Mouse (Mus musculus) cerebellum, adult 11 months (tissue): ENCODE data around the gene Ifngr2.

ENCODE experiments used
- DNase-seq: peaks from one replicate; pipeline ENCODE4 v3.0.0; 2022

Ifngr2 gene

DNA sequence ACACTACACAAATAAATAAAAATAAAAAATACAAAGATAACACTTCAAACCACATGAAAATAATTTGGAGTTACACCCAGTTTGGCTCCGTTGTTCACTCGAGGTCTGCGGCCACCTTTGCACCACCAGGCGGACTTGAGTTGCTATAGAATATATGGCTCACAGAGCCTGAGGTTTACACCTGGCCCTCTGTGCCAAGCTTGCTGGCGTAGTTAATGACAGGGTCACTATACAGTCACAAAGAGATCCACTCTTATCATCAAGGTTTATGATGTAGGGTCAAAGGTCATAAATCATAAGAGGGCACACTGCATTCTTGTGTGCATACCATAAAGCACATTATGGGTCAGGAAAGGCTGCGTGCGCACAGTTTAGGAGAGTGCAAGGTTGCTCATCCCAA lies 19.1 kb downstream of the Ifngr2 start:
- DNase-seq: no peak

DNA sequence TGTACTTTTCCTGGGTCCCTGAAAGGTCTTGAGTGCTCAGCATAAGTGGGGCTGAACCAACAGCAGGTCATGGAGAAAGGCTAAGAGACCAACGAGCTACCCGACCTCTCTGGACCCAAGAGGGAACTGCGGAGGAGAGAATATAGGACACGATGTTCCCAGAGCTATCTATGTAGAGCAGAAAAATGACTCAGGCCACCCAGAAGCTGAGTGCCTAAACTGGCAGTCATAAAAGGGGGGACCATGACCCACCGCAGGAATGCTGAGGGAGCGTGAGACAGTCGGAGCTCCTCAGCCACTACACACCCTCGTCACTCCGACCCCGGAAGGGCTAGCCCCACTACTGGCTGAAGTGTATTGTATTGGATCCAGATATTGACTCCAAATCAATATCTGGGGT lies 22.1 kb downstream of the Ifngr2 start:
- no peak for DNase-seq

DNA sequence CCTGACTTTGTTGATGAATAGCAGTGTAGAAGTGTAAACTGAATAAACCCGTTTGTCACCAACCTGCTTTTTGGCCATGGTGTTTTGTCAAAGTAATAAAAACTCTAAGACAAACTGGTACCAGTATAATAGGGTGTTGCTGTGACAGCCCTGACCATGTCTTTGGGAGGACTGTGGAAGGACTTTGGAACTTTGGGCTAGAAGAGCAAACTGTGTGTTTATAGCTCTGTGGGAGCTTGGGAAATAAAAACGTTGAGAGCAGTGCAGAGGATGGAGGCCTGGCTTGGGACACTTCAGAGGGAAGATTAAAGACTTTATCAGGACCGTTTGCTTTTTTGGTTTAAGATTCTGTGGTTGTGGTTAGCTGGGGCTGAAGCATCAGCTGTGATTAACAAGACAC lies 24.2 kb downstream of the Ifngr2 start:
- DNase-seq: no peak

DNA sequence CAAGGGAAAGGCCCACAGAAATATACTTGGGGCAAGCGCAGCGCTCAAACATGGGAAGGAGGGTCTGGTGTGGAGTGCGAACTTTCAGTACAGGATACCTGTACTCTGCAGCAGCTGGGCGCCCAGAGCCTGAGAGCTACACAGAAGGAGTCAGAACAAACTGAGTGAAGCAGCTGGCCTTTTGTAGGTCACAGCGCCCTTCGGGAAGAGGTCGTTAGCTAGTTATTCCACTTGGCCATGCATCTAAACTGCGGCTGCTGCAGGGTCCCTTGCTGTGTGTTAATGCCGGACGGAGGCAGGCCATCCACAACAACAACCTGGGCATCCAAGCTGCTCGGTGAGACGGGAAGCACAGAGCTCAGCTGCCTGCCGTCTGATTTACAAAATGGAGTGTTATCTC lies 28.3 kb downstream of the Ifngr2 start:
- DNase-seq: no peak

DNA sequence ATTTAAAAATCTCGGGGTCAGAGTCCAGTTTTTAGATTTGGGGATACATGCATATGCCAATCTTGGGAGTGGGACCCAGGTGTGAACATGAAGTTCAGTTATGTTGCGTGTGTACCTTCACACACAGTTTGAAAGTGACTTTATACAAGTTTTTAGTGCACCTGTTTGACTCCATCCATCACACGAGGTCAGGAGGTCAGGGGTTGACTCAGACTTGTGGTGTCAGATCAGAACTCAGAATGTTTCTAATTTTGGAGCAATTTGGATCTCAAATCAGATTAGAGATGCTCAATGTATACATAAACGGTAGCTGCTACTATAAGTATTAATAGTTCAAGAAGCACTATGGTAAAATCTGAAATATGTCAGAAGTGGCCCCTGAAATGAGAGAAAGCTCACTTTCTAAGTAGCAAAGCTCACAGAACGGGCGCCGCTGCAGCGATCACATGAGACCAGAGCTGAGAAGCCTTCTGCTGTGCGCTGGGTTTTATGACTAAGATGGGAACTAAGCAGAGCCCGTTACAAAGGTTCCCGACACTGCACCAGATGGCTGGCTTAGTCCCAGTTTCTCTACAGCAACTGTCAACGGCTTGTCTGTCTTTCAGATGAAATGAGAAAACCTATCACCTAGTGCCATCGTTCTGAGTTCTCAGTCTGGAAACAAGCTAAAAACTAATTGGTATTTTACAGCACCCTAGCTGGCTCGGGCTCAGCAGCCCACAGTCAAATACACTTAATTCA lies 32.3 kb downstream of the Ifngr2 start:
- no peak for DNase-seq

DNA sequence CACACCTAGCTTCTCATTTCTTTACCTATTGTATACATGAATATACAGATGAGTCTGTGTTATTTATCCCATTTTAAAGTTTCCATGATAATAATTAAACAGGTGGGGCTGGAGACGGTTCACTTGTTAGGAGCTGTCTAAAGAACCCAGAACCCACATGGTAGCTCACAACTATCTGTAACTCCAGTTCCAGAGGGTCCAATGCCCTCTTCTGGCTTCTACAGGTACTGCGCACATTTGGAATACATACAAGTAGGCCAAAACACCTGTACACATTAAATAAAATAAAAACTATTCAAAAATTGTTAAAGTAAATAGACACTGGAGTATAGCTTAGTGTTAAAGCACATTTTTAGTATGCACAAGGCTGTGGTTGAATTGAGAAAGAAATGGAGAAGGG lies 35.4 kb downstream of the Ifngr2 start:
- DNase-seq: no peak

DNA sequence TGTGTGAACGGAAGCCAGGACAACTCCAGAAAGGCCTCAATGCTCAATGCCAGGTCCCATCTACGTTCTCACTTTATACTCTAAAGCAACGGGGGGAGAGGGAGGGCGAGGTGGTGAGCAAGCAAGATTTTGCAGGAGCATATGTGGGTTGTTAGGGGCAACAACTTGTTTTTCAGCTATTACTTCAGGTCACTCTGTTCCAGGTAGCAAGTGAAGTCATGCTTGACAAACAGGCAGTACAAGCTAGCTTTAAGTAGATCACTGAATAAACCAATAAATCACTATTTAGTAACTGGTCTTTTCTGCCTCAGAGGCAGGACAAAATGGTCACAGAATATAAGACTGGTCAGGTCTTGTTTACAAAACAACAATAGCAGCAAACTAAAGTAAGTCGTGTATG lies 38.7 kb downstream of the Ifngr2 start:
- no peak for DNase-seq

DNA sequence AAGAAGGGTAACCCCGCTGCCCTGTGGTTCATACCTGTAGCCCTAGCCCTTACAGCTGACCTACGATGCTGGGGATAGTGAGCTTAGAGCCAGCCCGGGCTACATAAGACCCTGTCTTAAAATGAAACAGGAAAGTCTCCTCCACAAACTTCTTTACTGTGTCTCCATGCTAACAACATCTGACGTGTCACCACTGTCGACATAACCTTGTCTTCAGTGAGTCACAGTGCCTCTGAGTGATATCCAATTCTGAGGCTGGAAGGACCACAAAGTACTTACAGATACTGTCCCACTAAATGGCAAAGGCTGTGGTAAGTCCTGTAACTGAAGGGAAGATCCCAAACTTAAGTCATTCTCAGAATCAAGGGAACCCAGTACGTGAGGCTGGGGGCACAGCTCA lies 39.4 kb downstream of the Ifngr2 start:
- no peak for DNase-seq

DNA sequence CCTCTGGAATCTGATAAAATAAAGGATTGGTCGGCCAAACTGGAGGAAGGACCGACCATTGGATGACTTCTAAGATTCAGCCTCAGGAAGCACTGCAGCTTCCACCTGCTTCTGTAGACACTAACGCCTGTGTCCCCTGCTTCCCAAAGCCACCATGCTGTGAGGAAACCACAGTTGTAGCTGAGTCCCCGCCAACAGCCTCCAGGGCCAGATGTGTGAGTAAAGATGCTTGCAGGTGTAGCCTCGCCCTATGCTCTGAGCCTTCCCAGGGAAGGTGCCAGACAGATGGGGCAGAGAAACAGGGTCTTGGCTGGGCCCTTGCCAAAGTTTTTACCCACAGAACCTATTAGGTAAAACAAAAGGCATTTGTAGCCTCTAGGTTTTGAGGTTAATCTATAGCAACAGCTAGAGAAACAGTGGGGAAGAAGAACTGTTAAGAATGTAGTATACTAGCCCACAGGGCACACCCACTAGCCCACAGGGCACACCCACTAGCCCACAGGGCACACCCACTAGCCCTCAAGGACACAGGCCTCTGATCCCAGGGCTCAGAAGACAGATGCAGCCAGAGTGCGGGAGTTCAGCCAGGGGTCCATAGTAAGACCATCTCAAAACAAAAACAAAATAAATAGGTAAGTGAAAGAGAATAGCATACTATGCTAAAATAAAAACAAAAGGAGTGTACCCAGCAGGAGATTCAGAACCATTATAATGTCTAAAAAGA lies 41.0 kb downstream of the Ifngr2 start:
- DNase-seq: no peak

DNA sequence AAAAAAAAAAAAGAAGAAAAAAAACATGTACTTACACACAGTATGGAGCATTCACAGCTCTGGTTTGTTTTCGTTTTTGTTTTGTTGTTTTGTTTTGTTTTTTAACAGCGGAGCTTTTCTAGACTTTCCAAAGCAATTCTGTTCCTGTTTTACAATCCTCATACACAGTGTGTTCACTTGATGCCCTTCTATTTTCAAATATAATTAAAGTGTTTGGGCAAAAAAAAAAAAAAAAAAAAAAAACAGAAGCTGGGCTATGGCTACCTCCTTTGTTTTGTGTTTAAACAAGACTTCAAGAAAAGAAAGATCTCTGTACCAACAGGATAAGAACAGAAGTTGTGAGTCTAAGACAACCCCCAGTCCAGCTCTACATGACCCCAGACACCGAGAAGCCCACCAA lies 41.8 kb downstream of the Ifngr2 start:
- no peak for DNase-seq

DNA sequence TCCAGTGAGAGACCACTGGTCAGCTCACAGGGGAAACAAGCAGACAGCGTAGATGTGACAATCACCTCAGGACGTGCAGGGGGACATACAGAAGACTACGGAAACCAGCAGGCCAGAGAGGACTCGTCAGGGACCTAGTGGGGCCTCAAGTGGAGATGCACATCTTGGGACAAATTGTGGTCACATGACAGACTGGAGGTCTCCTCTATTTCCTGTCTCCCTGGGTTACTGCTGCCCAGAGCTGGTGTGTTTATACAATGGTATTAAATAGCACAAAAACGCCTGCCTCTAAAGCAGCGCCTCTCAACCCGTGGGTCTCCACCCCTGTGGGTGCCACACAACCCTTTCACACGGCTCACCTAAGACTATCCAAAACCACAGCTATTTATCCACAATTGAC lies 45.3 kb downstream of the Ifngr2 start:
- DNase-seq: no peak

DNA sequence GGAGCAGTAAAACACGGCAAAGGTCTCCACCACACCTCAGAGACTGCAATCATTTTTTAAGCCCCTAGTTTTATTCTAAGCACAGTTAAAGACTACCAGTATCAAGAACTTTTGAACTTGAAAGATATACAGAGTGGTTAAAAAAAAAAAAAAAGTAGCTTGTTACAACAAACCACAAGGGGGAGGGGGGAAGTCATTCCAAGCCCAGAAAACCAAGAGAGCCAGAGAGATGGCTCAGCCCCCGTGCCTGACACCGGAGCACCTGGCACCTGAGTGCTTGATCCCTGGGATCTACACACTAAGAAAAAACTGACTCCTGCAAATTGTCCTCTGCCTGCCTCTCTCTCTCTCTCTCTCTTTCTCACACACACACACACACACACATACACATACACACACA lies 46.4 kb downstream of the Ifngr2 start:
- no peak for DNase-seq

DNA sequence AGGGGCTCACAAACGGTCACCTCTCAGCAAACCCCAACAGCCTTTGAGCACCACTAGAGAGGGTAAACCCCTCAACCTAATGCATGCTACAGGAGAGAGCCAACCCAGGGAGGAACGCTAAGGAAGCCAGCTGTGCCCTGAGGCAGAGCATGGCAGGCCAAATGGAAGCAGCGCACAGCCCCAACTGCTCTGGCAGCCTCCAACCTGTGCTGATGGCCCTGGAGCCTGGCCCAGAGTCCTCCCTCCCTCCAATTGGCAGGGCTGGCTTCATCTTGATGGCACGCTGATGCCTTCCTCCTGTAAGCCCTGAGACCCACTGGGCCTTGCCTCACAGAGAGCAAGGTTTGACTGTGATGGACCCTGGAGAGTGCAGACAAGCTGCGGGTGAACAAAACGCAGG lies 48.2 kb downstream of the Ifngr2 start:
- DNase-seq: peak; percentile 72

DNA sequence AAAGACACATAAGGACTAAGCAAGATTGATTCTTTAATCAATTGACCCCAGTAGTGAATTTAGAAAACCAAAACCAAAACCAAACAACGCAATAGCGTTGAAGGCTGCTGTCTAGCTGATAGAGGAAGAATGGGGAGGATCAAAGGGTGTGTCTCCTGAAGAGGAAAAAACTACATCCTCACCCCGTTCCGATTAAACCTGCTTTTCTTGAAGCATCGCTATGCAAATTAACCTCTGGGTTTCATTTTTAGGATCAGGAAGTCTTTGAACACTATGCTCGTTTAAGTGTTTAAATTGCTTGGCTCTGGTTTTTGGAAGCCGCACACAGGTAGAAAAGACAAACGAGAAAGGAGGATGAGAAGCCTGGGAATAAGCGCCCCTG lies 49.5 kb downstream of the Ifngr2 start:
- DNase-seq: no peak

DNA sequence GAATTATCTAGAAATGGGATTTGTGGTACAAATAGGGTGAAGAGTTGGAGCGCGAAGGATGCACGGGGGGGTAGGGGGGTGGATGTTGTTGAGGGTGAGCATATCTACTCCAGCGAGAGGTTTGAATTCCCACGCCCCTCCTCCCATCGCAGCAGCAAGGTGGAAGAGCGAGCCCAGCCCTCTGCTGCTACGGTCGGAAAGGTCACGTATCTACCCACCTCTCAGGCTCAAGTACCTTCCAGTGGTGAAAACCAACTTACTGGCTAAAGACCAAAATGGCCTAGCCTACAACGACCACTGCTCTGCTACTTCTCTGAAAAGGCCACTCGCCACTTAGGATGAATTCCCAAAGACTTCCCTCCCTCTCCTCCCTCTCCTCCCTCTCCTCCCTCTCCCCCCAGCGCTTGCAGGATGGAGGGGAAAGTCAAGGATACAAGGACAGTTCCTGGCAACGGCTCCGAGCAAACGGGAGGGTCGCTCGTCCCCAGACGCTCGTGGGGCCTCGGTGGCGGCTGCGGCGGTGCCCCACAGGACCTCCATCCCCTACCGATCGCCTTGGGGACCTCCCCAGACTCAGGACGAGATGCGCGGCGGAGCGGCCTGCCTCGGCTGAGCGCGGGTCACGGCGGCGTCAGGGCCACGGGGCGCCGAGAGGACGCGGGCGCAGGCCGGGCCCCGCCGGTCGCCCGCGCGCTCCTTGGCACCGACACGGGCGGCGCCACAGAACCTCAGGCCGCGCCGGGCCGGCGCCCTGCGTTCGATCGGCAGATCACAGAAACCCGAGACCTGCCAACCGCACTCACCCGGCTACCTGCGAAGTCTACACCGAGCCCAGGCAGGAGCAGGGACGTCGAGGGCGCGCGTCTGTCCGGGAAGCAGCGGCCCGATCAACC lies 50.2 kb downstream of the Ifngr2 start:
- DNase-seq: peak; percentile 36

DNA sequence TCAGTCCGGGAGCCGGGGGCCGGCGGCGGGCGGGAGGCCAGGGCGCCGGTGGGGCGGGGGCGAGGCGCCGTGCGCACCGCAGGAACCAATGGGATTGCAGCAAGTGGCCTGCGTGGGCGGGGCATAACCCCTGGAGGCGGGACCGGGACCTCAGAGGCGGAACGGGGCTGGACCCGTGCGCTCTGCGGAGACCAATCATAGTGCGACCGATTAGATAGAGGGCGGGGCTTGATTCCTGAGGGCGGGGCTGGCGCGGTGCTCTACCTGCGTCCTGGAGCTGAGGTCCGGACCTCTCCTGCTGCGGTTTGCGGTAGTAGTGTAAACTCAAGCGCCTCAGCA lies 50.8 kb downstream of the Ifngr2 start, which contains the start of gene Tmem50b:
Gene Tmem50b (minus strand): TSS at position 129 of the 339 bp plus-strand sequence.
- DNase-seq: peak; percentile 100

DNA sequence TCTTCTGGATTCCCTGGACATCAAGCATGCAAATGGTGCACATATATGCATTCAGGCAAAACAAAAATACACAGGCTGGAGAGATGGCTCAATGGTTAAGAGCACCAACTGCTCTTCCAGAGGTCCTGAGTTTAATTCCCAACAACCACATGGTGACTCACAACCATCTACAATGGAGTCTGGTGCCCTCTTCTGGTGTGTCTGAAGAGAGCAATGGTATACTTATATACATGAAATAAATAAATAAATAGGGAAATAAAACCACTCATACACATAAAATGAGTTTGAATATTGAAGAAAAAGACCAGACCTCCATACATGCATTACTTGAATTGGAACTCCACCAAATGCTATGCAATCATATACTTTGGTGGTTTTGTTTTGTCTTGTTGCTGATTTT lies 52.4 kb downstream of the Ifngr2 start:
- DNase-seq: no peak

DNA sequence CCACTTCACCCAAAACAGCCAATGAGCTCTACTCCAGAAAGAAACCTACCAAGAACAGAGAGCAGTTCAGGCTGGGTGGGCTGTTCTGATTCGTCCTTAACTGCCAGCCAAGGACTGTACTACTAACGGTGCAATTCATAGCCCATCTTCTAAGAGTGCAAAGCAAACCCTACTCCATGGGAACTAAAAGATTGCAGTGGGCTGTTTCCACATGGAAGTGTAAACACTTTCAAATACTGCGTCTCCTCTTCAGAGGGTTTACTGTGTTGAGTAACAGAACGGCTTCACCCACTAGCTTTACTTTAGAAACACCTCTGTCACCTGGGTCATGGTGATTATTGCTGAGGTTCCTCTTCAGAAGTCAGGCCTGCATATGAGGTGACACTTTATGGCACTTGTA lies 54.2 kb downstream of the Ifngr2 start:
- no peak for DNase-seq

DNA sequence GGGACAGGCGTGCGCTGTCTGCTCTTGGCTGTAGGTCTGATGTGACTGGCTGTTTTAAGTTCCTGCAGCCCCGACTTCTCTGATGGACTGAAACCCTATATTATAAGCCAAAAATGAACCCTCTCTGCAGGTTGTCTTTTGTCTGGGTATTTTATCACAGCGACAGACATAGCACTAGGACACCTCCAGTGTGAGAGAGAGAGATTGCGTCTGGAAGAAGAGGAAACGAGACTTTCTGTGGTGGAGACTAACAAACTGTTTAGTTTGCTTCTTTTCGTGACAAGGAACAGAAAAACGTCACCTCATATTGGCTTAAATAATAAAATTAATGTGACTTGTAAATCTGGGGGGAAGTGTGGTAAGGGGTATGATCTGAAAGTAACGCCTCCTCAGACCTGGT lies 54.8 kb downstream of the Ifngr2 start:
- no peak for DNase-seq

DNA sequence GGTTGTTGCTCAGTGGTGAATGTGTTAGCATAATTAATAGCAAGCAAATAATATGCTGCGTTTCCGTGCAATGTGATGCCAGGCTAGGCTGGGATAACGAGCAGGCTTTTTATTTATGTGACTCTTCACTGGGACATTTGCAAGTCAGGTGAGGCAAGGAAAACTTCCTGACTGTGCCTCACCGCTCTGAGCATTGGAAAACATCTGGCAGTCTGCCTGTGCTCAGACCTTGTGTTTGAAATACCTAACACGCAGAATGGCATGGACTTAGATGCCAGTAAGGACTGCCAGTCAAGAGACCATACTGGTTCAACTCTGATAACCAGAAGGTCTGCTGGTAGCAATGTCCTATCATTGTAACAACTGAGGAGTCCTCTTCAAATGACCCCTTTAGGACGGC lies 58.3 kb downstream of the Ifngr2 start:
- no peak for DNase-seq

DNA sequence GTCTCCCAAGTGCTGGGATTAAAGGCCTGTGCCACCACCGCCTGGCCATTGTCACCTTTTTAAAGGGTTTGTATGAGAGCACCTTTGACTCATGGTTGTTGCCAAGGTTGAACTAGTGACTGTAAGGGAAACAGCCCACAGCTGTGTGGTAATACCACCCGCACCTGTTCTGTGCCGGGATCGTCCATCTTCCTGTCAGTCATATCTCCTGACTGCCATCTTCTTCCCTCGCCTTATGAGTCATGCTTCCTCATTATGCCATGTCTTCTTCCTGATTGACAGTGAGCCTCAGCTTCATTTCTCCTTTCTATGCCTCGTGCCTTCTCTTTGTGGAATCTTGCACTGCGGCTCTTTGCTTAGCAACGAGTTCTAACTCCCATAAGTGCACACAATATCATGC lies 60.1 kb downstream of the Ifngr2 start:
- no peak for DNase-seq

DNA sequence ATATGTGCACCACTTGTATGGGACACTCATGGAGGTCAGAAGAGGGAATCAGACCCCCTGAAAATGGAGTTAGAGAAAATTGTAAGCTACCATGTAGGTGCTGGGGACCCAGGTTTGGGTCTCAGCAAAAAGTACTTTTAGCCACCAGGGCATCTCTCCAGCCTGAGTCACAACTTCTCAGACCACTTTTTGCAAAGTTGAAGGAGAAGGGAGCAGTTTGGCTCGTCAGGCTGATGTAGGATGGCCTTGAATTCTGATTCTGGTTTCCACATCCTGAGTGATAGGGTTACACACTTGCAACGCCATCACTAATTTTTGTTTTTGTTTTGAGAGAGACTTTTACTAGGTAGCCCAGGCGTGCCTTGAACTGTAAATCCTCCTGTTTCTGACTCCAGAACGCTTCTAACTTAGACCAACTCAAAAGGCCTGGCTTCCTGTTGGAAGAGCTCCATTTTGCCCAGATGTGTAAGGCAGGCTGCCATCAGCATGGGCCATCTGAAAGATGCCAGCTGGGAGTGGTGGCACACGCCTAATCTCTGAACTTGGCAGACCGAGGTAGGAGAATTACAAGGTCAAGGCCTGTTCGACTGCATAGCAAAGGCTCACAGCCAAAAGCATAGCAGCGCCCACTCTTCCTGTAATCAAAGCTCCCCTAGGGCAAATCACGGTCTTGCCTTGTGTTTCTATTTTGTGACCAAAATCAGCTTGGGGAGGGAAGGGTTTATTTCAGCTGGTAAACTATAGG lies 62.8 kb downstream of the Ifngr2 start:
- no peak for DNase-seq

DNA sequence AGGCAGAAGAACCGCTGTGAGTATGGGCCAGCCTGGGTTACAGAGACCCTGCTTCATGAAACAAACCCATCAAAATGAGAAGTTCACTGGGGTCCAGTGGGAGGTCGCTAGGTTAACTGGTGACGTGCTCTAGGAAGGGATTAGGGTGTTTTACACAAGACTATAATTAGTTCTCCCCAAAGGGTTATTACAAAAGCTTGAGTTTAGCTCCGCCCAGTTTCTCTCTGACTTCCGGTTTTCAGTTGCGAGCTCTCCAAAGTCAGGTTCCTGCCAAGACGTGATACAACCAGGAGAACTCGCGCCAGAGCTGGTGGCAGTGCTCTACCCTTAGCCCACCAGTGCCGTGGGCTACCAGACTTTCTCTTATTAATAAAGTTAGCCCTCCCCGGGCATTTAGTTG lies 64.4 kb downstream of the Ifngr2 start:
- no peak for DNase-seq
